Mouse (Mus musculus) hindbrain, embryonic 12.5 days (tissue): ENCODE results near the gene Abcc12. TPM values are rescaled to one million over a fixed set of nuclear protein-coding genes. Genes with fewer than 3 reads are reported as not detected.

Experiments
- ATAC-seq: fragments of 200-750 bp; cut with Nextera tagmentation; 2 replicates; pipeline ENCODE4 v1.8.0; 2017; ENCODE audit warnings: moderate TSS enrichment; ENCODE audit not compliant: low FRiP score
- H3K27ac ChIP-seq: fragments of 300-500 bp; sonication (generic); 2 replicates; pipeline ENCODE4 v1.5.1; 2016; ENCODE audit warnings: mild to moderate bottlenecking
- H3K27me3 ChIP-seq: fragments of 300-500 bp; sonication (generic); 2 replicates; pipeline ENCODE4 v1.6.1; 2016; ENCODE audit warnings: mild to moderate bottlenecking
- H3K36me3 ChIP-seq: fragments of 300-500 bp; sonication (generic); 2 replicates; pipeline ENCODE4 v1.6.1; 2016; ENCODE audit warnings: mild to moderate bottlenecking
- H3K4me1 ChIP-seq: fragments of 300-500 bp; sonication (generic); 2 replicates; pipeline ENCODE4 v1.6.1; 2016
- H3K4me2 ChIP-seq: fragments of 300-500 bp; sonication (generic); replicated peaks from 2 replicates; pipeline ENCODE4 v1.6.1; 2016; ENCODE audit warnings: mild to moderate bottlenecking
- H3K4me3 ChIP-seq: fragments of 300-500 bp; sonication (generic); 2 replicates; pipeline ENCODE4 v1.5.1; 2016; ENCODE audit warnings: mild to moderate bottlenecking
- H3K9ac ChIP-seq: fragments of 300-500 bp; sonication (generic); 2 replicates; pipeline ENCODE4 v1.6.1; 2016; ENCODE audit warnings: mild to moderate bottlenecking, moderate library complexity
- H3K9me3 ChIP-seq: fragments of 300-500 bp; sonication (generic); replicated peaks from 2 replicates; pipeline ENCODE4 v1.6.1; 2016; ENCODE audit warnings: mild to moderate bottlenecking
- WGBS: fragments of 180-500 bp; shearing (Covaris S2); methylation state at CpG from one replicate; pipeline ENCODE4 v1.1.7; 2016; 5-methylcytosine and 5-hydroxymethylcytosine counted together
- polyA plus RNA-seq: library from polyadenylated mRNA; unstranded; fragments of >200 nt; fragmentation: Nextera tagmentation; extraction: Ambion mirVana; gene quantifications from 2 replicates; pipeline ENCODE4 v1.2.1, GENCODE M21; 2016

The Abcc12 gene
- 0.05 TPM in 1 of 2 replicates, not detected in the other for polyA plus RNA-seq

DNA sequence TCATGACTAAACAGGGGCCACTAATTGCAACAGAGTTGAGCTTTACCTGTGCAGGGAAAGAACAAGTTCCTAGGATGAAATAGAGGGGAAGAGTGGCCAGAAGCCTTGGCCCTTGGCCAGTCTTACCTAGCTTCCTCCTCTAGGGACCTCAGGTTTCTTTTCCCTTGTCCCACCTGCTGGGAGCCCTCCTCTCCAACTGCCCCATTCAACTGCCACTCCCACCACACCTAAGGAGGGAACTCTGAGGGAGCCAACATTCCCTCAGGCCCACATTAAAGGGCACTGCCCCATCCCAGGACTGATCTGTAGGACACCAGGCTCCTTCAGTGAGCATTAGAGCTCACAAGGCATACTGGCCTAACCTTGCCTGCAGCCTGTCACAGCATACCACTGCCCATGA is at the start of gene Abcc12:
Gene Abcc12 (minus strand): TSS at position 229 of the 400 bp plus-strand sequence.
- H3K4me3 ChIP-seq: no peak within 1 kb of the TSS
- no peak within 1 kb of the TSS for H3K9ac ChIP-seq
- no peak within 1 kb of the TSS for H3K4me2 ChIP-seq
- H3K36me3 ChIP-seq: no peaks in the 10 kb centered on the region
- no peak within 1 kb of the TSS for H3K27ac ChIP-seq
- ATAC-seq: no peak
- no peaks in the 10 kb centered on the region for H3K9me3 ChIP-seq
- peaks cover 6% of the 10 kb centered on the region; the same call in 1 of the 2 replicates for H3K4me1 ChIP-seq
- H3K27me3 ChIP-seq: no peaks in the 10 kb centered on the region

DNA sequence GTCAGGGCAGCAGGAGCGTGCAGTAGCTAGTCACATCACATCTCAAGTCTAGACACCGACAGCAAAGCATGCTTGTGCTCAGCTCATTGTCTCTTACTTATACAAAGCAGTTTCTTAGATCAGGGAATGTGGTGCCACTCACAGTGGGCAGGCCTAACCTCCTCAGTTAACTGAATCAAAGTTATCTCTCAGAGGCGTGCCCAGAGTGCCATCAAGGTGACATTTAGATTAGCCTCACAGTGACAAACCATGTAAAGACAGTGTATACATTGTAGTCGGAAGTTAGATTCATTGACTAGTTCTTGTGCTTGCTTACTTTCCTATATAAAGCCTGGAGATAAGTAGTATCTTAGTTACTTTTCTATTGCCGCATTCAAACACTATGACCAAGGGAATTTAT is 49.7 kb upstream of the Abcc12 start:
- no peak overlapping the region for H3K27ac ChIP-seq
- no peak overlapping the region for H3K4me2 ChIP-seq
- no peak overlapping the region for H3K4me3 ChIP-seq
- H3K9ac ChIP-seq: no peak overlapping the region
- peaks cover 8% of the 10 kb centered on the region for H3K4me1 ChIP-seq
- H3K9me3 ChIP-seq: no peaks in the 10 kb centered on the region
- H3K36me3 ChIP-seq: peaks cover 12% of the 10 kb centered on the region; the same call in 1 of the 2 replicates
- ATAC-seq: no peak
- no peaks in the 10 kb centered on the region for H3K27me3 ChIP-seq
- 89% methylated on average over 5 of the region's 5 CpGs for WGBS

DNA sequence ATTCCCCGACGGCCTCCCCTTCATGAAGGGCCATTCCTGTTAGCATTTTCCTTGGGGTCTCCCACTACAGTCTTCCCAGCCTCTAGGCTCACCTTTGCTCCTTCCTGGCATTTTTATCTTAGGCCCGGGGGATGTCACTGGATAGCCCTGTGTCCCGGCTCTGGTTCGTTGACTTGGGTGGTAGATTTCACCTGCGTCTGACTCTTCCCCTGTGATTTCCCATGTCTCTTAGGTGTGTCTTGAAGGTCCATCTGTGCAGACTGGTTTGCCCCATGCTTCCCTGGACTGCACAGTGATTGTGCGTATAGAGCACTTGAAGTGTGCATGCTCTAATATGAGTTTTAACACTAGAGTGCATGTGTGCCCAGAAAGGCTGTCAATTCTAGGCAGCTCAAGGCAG is 44.4 kb upstream of the Abcc12 start:
- no peaks in the 10 kb centered on the region for H3K27me3 ChIP-seq
- no peaks in the 10 kb centered on the region for H3K36me3 ChIP-seq
- ATAC-seq: no peak
- H3K4me3 ChIP-seq: peak overlapping the region; percentile 87
- H3K4me1 ChIP-seq: peaks cover 14% of the 10 kb centered on the region
- H3K4me2 ChIP-seq: peak overlapping the region; percentile 85
- 51% methylated on average over 7 of the region's 7 CpGs for WGBS
- H3K9ac ChIP-seq: peak overlapping the region; percentile 78
- H3K9me3 ChIP-seq: no peaks in the 10 kb centered on the region
- H3K27ac ChIP-seq: no peak overlapping the region

DNA sequence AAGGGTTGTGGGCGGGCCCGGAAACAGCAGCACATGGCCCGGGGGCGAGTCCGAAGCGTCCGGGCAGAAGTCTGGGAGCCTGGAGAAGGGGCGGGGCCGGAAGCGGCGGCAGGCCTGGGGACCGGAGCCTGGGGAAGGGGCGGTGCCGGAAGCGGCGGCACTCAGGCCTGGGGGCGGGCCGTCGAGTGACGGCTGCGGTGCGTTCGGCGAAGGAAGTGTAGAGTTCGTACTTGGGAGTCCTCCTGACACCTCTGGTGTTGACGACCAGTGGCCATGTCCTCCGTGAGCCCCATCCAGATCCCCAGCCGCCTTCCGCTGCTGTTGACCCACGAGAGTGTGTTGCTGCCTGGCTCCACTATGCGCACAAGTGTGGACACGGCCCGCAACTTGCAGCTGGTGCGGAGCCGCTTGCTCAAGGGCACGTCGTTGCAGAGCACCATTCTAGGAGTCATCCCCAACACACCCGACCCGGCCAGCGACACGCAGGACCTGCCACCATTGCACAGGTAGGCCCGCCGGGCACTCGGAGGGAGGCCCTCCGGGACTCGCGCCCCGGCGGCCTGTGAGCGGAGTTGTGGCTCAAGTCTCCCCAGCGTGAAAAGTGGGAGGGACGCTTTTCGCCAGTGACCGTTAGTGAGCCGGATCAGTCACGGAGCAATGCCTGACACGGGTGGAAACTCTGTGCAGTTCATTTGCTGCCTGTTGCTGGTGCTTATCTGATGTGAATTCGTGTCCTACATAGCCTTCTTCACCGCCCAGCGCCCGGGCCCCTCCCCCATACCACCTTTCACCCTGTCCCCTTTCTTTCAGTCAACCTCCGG is 43.6 kb upstream of the Abcc12 start, which contains the start of gene Lonp2:
Gene Lonp2 (plus strand): TSS at position 133 of the 821 bp plus-strand sequence.
- Histone ChIP-seq H3K27me3 (no peaks in the 10 kb centered on the region), H3K36me3 (no peaks in the 10 kb centered on the region), H3K4me1 (peaks cover 14% of the 10 kb centered on the region), H3K4me3 (peak within 1 kb of the TSS; percentile 87), H3K4me2 (peak within 1 kb of the TSS; percentile 85), H3K27ac (peak within 1 kb of the TSS; percentile 84), H3K9me3 (no peaks in the 10 kb centered on the region), H3K9ac (peak within 1 kb of the TSS; percentile 78)
- 0% methylated on average over 59 of the region's 62 CpGs for WGBS
- peak; percentile 99 for ATAC-seq

DNA sequence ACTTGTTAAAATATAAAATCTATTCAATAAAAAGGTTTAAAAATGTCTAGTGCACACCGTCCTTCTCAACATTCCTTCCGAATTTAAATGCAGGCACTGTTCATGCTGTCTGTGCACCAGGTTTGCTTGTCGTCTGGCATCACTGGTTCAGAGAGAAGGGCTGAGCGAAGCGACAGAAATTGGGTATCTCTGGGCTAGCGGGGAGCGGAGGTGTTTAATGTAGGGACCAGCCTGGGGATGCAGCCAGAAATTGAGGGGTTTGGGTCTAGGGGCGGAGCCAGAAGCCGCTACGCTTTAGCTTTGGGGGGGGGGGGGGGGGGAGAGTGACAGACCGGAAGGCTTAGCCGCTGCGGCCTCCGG is 43.0 kb upstream of the Abcc12 start:
- Histone ChIP-seq H3K4me3 (peak overlapping the region; percentile 87), H3K27ac (peak overlapping the region; percentile 84), H3K27me3 (no peaks in the 10 kb centered on the region), H3K36me3 (no peaks in the 10 kb centered on the region), H3K4me2 (peak overlapping the region; percentile 85), H3K4me1 (peaks cover 14% of the 10 kb centered on the region), H3K9me3 (no peaks in the 10 kb centered on the region), H3K9ac (peak overlapping the region; percentile 78)
- ATAC-seq: no peak
- 6% methylated on average over 10 of the region's 14 CpGs for WGBS

DNA sequence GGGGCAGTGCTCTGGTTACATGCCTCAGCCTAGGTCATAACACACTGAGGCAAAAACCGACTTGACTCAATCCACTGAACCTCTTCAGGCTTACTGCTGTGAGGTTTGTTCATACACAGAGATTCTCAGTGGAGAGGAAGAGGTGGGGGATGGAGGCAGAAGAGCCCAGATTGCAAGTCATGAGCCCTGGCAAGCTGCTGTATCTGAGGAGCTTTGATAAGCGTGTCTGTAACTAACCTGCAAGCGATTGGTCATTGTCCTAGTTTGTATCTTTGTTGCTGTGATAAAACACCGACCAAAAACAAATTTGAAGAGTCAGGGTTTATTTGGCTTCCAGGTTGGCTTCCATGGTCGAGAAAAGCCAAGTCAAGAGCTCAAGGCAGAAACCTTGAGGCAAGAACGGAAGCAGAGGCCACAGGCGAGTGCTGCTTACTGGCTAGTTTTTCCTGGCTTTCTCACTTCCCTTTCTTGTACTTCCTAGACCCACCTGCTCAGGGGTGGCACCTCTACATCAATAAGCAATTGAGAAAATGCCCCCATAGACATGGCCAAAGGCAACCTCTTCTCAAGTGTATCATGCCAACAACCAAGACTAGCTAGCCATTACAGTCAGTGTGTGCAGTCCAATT is 37.4 kb upstream of the Abcc12 start:
- H3K36me3 ChIP-seq: no peaks in the 10 kb centered on the region
- ATAC-seq: no peak
- H3K4me1 ChIP-seq: no peaks in the 10 kb centered on the region
- no peaks in the 10 kb centered on the region for H3K9me3 ChIP-seq
- no peak overlapping the region for H3K4me2 ChIP-seq
- 75% methylated on average over 7 of the region's 7 CpGs for WGBS
- H3K27ac ChIP-seq: no peak overlapping the region
- H3K9ac ChIP-seq: no peak overlapping the region
- H3K27me3 ChIP-seq: no peaks in the 10 kb centered on the region
- no peak overlapping the region for H3K4me3 ChIP-seq

DNA sequence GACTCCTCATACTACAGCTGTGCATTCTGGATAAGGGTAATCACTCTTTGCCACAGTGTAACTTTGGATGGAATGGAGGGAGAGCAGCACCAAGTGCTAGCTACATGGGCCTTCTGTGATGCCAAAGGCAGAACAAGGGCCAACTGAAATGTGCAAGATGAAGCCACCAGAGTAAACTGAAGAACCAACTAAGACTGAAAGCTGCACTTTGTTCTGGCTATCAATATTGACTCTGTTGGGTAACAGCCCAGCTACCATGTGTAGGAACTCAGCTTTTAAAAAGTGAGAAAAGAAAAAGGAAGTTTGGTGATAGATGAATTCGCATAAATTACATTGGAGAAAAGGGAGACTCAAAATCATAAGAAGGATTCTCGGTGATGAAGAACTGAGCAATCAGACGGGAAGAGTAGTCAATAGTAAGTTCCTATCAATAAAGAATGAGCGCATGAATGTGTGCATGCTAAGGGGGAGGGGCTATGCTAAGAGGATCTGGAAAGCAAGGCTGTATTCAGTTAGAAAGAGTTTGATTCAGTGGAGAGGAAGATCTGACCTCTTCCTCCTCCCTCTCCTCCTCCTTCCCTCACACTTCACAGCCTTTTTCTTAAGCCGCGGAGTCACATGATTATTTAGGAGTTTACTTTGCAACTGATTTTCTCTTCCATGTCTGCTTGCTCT is 34.7 kb upstream of the Abcc12 start:
- Histone ChIP-seq H3K9ac (no peak overlapping the region), H3K27me3 (no peaks in the 10 kb centered on the region), H3K4me1 (no peaks in the 10 kb centered on the region), H3K9me3 (no peaks in the 10 kb centered on the region), H3K4me3 (no peak overlapping the region), H3K36me3 (no peaks in the 10 kb centered on the region), H3K27ac (no peak overlapping the region), H3K4me2 (no peak overlapping the region)
- WGBS: 88% methylated on average over 6 of the region's 6 CpGs
- no peak for ATAC-seq

DNA sequence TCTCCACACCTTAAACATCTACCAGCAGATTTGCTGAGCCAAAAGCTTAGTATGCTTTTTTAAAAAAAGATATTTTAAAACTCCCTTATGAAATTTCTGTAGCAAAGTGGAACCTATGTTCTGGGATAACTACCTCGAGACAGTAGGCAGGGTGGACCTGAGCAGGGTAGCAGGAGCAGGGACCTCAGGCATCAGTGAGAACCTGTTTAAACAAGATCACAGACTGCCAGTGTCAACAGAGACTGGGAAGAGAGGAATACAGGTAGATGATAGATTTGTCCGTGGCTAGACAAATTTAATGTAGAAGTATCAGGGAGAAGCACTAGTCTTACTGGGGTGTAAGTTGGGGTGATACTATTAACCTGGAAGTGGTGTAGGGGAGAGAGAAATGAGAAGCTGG is 33.3 kb upstream of the Abcc12 start:
- Histone ChIP-seq H3K4me3 (no peak overlapping the region), H3K9me3 (no peaks in the 10 kb centered on the region), H3K27me3 (no peaks in the 10 kb centered on the region), H3K27ac (no peak overlapping the region), H3K36me3 (no peaks in the 10 kb centered on the region), H3K9ac (no peak overlapping the region), H3K4me1 (no peaks in the 10 kb centered on the region), H3K4me2 (no peak overlapping the region)
- no peak for ATAC-seq
- WGBS: 81% methylated on average over 2 of the region's 2 CpGs

DNA sequence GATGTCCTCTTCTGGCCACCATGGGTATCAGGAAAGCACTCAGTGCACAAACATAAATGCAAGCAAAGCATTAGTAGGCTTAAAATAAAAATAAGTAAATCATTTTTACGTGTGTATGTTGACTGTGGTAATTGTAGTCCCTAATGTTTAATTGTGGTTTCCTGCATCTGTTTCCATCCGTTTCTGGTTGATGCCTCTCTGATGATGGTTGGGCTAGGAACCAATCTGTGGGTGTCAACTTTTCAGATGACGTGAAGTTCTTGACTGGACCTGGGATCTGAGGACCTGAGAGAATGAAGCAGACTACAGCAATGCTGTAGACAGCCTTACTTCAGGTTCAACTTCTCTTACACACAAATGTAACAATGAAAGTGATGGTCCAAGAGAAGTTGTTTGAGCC is 24.2 kb upstream of the Abcc12 start:
- WGBS: 89% methylated on average over 3 of the region's 3 CpGs
- Histone ChIP-seq H3K27ac (no peak overlapping the region), H3K4me1 (no peaks in the 10 kb centered on the region), H3K9me3 (no peaks in the 10 kb centered on the region), H3K4me2 (no peak overlapping the region), H3K4me3 (no peak overlapping the region), H3K9ac (no peak overlapping the region), H3K27me3 (no peaks in the 10 kb centered on the region), H3K36me3 (no peaks in the 10 kb centered on the region)
- no peak for ATAC-seq

DNA sequence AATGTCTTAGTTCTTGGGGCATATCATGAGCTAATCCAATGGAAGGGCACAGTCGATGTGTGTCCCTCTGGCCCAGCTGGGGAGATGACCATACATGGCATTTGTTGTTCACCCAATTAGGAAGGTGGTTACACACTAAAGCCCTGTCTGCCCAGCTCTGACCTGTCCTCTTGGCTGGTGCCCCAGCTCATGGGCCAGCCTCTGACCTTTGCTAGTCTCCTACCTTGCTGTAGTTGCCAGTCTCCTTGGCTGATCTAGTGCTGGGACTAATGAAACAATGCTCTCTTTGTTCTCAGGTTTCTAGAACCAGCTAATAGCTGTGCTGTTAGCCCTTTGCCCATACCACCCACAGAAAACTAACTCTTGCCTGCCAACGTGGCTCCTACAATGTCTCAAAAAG is 22.7 kb upstream of the Abcc12 start:
- H3K9ac ChIP-seq: no peak overlapping the region
- no peak overlapping the region for H3K4me3 ChIP-seq
- H3K9me3 ChIP-seq: no peaks in the 10 kb centered on the region
- no peak for ATAC-seq
- 55% methylated on average over 2 of the region's 2 CpGs for WGBS
- H3K4me1 ChIP-seq: no peaks in the 10 kb centered on the region
- no peak overlapping the region for H3K4me2 ChIP-seq
- H3K27me3 ChIP-seq: no peaks in the 10 kb centered on the region
- no peak overlapping the region for H3K27ac ChIP-seq
- H3K36me3 ChIP-seq: no peaks in the 10 kb centered on the region

DNA sequence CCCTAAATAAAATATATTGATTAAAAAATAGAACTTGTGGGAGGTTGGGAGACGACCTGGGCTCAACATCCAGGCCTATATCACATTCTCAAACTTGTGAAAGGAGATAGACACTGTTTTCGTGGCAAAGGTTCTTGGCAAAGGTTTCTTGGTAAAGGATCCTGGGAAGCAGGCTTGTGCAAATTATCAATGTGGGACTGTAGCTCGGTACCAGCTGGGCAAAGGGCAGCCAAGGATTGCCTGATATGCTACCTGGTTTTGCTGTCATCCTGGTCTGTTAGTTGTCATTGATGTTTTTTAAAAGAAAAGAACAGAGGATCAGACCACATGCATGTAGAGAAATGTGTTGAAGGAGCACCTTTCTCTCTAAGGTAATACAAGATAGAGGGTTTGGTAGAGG is 19.8 kb upstream of the Abcc12 start:
- no peak overlapping the region for H3K27ac ChIP-seq
- H3K36me3 ChIP-seq: no peaks in the 10 kb centered on the region
- H3K9me3 ChIP-seq: no peaks in the 10 kb centered on the region
- ATAC-seq: no peak
- H3K4me2 ChIP-seq: no peak overlapping the region
- no peak overlapping the region for H3K9ac ChIP-seq
- no peak overlapping the region for H3K4me3 ChIP-seq
- no peaks in the 10 kb centered on the region for H3K4me1 ChIP-seq
- H3K27me3 ChIP-seq: no peaks in the 10 kb centered on the region
- 85% methylated on average over 3 of the region's 3 CpGs for WGBS

DNA sequence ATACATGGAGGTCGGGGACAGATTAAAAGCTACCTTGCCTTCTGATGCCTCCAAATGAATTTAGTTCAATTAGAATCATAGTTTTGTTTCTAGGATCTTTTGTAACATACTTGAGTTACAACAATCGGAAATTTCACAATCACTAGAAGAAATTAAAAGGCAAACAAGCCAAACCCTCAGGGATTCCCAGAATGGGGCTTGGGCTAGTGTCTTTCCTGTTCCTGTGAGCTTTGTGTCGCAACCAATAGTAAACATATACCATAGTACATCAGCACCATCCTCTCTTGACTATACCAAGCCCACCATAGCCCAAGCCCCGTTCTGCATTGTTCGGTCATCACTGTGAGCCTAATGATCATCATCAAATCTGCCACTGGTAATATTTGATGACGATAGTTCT is 18.8 kb upstream of the Abcc12 start:
- Histone ChIP-seq H3K9me3 (no peaks in the 10 kb centered on the region), H3K27ac (no peak overlapping the region), H3K4me3 (no peak overlapping the region), H3K4me2 (no peak overlapping the region), H3K27me3 (no peaks in the 10 kb centered on the region), H3K36me3 (no peaks in the 10 kb centered on the region), H3K9ac (no peak overlapping the region), H3K4me1 (no peaks in the 10 kb centered on the region)
- 87% methylated on average over 6 of the region's 6 CpGs for WGBS
- ATAC-seq: no peak
